Mouse (Mus musculus) spleen, postnatal 14 days (tissue): Measurements from ENCODE around the gene Pard3.

Experiments used
- DNase-seq, 2 experiments: peaks; one replicate each; pipeline ENCODE4 v3.0.0; 2021 to 2022; ENCODE audit warnings: low spot score in 2 of 2

The Pard3 gene

DNA sequence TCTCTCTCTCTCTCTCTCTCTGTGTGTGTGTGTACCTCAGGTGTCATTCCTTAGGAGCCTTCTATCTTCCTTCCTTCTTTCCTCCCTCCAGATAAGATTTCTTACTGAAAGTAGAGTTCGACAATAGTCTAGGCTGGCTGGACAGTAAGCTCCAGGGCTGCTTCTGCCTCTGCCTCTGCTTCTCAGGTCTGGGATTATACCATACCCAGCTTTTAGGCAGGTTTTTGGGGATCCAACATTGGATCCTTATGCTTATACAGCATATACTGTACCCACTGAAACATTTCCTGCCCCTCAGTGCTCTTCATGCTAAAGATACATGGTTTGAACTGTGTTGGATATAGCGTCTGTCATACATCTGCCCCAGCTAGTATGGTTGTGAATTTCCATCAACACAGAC, 536.9 kb downstream of the Pard3 start:
- no peak for DNase-seq

DNA sequence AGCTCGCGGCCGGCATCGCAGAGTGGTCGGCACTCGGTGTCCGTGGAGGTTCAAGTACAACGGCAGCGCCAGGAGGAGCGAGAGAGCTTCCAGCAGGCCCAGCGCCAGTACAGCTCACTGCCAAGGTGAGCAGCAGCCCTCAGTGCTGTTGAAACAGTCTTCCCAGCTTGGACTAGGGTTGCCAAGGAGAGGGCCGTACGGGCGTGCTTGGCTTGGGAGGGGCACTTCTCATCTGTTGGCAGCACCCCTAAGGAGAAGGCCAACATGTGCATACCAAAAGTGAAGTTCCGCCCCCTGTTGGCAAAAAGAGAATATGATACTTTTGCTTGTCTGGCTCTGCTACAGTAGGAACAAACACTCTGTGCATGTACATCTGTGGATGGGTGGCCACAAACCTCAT, 539.4 kb downstream of the Pard3 start:
- no peak for DNase-seq

DNA sequence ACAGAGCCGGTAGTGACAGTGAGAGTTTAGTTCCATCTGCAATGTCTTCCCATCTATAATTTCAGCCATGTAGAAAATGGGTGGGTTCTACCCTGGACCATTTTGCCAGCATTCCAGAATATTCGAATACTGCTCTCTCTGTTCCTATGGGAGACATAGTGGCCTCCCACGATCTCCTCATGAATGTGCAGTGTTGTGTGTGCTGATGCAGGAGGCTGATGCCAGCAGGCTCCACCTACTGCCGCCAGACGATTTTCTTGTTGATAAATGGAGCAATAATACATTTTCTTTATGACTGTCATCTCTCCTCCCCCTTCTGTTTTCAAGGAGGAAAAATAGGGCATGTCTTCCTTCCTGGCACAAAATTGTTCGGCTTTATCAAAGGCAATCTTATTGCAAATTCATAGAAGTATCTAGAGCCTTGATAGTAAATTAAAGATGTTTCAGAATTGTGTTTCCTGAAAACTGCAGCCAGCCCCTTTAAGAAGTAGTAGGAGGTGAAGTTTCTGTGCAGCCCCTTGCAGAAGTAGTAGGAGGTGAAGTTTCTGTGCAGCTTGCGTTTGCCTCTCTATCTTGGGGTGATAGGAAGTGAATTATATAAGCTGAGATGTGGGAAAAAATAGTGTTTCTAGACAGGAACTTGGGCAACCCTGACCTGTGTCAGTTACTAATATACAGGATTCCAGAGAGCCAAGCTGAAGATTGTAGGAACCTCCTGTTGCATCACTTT, 545.0 kb downstream of the Pard3 start:
- no peak for DNase-seq

- DNase-seq, result no peak
These were observed 545.6 kb downstream of the Pard3 start for GRCm38 (mm10) chr8:127609316-127609715.

GRCm38 (mm10) chr8:127614206-127614605, 550.5 kb downstream of the Pard3 start:
- no peak for DNase-seq

- DNase-seq, result no peak
These were observed 553.0 kb downstream of the Pard3 start for GRCm38 (mm10) chr8:127616681-127617080.

DNA sequence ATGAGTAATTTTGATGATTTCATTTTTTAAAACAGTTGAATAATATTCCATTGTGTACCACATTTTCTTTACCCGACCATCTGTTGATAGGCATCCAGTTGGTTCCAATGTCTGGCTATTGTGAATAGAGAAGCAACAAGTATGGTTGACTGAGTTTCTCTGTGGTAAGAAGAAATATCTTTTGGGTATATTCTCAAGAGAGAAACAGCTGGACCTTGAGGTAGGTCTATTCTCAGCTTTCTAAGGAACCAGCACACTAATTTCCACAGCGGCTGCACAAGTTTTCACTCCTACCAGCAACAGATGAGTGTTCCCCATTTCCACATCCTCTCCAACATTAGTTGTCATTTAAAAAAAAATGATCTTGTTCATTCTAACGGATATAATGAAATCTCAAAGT, 558.4 kb downstream of the Pard3 start:
- DNase-seq, result no peak

DNA sequence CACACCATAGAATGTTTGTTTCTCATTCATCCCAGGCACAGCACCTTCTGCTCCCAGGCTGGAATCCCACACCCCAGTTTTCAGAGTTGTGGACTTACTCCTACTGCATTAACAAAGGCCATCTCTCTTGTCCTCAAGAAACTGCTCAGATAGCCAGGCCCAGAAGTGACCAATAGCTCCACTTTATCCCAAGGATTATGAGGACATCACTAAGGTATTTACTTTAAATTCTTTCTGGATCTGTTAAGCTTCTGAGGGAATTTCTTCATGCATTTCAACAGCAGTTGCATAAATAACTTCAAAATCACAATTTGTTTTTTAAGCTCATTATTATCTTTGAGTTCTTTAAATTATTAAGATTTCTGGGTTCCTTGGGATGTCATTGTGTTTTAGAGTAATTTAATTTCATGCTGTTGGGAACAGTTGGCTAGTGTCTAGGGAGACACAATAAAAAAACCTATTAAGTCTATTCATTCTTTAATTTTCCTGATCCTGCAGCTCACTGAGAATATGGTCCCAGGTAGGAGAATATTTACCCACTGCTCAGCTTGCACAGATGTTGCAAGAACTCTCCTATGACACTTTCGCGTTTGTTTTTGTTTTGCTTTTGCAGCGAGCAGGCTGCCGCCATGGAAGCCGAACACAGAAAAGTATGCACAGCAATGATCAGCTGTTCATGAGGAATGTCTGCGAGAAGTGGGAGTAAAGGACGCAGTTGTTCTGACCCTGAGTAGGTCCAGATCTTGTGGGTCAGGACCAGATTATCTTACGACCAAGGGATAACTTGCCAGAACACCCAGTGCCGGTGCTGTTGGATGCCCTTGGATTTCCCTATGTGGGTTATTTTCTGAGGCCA, 574.8 kb downstream of the Pard3 start:
- no peak for DNase-seq

GRCm38 (mm10) chr8:127639088-127639453, 575.4 kb downstream of the Pard3 start:
- no peak for DNase-seq

DNA sequence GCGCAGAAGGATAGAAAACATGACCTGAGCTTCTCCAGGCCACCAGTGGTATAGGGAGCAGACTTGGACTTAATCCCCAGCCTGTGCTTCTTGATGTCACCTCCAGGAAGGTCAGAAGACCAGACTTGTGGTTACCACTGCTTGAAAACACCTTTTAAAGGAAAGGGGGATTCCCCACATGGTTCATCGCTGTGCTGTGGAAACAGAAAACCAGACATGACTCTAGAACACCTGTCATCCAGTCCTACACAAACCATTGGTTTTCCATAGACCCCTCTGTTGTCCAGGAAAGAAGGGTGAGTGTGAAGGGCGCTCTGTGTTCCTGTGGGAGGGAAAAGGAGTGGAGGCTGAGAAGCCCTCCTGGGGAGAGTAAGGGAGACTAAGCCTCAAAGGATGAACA, 591.9 kb downstream of the Pard3 start:
- DNase-seq, result no peak
